Mouse (Mus musculus): ENCODE results near the gene Ier5.

Gene Ier5

DNA sequence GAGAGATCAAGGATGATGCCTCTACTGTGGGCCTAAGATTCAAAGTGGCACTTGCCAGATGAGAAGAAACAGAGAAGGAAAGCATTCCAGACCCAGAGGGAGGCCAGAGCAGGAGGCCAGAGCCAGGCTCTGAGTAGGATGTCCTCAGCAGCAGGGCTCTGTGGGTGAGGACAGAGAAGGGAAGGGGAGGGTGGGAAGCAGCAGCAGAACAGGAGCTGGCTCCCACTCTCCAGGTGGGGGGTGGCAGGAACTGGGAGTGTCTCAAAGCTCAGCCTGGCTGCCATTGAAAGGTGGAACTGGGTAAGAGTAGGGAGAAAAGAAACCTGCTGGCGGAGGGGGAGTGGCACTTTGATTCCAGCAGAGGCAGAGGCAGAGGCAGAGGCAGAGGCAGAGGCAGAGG is 46.1 kb downstream of the Ier5 start:
- 86% methylated on average over 1 of the region's 1 CpGs for WGBS

DNA sequence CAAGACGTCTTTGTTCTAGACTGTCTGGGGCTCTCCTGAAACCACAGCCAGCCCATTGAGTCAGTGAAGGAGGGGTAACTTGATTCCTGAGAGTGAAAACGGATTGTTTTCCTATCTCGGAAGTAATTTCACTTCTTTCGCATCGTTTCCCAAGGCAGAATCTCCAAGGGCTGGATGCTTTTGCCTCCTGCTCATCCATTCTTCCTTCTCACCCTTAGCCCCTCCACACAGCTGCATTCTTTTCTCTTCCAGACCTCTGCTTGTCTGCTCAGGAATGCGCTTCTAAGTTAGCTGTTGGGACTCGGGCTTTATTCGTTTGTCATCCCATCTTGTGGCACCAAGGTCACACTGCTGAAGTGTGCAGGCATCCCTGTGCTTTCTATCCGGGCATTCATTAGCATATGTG is 46.7 kb downstream of the Ier5 start:
- WGBS, result 48% methylated on average over 9 of the region's 9 CpGs

DNA sequence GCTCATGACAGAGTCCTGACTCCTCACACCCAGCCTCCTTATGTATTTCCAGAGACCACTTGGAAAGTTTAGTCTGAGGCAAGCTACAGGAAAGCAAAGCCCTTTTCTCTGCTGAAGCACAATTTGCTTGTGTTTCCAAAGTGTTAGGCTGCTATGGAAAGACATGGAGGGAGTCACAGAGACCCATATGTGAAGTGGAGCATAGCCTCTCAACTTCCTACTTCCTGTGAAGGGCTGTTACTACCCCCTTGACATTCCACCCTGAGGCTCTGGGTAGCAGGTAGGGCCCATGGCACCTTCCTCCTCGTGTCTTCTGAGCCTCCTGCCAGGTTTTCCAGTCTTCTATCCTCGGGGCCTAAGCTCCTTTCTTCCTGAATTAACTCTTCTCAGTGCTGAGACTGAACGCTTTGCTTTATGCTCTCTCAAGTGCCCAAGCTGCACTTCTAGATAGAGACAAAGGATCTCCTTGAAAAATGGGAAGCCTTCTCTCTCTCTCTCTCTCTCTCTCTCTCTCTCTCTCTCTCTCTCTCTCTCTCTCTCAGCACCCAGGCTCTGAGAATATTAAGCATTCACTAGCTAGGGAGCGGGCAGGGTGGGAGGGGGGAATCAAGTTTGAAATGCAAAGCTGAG is 47.2 kb downstream of the Ier5 start:
- 41% methylated on average over 4 of the region's 4 CpGs for WGBS

DNA sequence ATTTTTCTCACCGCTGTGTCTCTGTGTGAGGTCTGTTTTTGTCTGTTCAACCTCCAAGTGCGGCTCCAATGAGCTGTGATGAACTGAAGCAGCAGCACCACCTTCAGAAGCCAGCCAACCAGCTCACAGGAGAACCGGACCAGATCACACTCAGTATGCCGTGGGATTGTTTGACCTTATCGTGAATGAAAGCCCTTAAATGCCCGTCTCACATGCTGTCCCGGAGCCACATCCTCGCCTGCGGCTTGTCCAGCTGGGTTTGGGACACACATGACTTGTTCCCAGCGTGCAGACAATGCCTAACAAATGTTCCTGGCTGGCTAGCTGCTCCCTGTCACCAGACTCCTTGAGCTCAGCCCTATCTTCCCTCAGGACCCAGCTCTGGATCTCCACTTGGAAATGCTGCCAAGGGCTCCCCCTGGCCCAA is 47.7 kb downstream of the Ier5 start:
- WGBS, result 15% methylated on average over 10 of the region's 10 CpGs

DNA sequence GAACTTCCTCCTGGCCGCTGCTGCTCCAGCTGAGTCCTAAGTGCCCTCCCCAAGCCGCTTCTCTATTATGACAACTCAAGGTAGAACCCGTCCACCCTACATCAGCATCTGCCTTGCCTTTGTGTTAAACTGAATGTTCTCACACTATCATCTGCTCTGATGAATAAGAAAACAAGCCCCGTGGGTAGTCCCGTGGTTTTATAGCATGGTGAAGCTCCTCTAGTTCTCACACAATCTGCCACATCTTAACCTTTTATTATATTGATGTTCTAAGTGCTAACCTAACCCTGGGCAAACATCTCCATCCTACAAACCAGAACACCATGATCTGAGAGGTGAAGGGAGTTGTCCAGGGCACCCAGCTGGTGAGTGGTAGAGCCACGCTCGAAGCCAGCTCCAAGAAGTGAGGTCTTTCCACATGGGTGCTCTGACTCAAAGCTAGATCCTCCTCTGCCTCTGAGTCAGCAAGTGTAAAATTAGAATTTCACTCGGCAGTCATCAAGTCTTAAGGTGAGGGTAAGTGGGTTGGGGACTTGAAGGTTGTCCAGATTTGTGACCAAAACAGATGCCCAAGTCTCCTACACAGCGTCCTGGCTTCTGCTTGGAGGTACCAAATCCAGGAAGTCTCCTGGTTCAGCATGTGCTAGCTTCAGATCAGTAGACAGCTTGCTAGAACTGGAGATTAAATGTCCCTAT is 48.4 kb downstream of the Ier5 start:
- WGBS, result 53% methylated on average over 9 of the region's 9 CpGs

DNA sequence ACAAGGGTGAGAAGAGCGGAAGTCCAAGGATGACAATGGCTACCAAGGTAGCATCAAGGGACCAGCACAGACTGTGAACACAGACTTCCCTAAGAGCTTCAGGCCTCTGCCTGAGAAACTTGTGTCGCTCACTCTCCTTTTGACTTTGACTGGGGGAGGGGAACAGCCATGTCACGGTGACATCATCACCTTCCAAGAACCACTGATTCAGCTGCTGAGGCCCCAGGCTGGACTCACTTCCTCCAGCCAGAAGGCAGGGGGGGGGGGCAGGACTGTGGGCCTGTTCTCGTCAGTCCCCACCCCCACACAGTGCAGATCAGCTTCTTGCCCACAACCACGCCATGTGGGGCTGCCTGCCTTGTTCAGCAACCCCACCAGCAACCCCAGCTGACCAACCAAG is 49.3 kb downstream of the Ier5 start:
- 70% methylated on average over 5 of the region's 5 CpGs for WGBS

DNA sequence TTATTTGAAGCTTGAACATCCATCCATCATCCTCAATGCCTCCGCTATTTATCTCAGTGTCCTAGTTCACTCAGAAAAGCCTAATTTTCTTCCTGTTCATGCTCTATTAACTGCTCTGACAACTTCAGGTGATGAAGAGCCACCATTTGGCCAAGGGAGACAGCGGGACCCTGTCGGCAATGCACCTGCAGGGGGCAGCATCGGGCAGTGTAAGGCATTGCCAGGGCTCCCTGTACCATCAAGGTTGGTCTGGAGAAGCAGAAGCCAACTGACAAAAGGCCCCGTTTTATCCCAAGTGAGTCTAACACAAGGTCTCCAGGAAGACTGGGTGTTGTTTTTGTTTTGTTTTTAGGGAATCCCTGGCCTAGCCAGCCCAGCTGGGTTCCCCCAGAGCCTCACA is 50.5 kb downstream of the Ier5 start:
- WGBS, result 14% methylated on average over 5 of the region's 5 CpGs
